Mouse (Mus musculus): ENCODE measurements around the gene Alox12.

- no peak for TF ChIP-seq CTCF (IDR thresholded peaks at IDR 0.05; ENCODE audit: borderline replicate concordance, control insufficient read depth, extremely low read depth, insufficient read depth, low read length, poor library complexity)
- no peak for TF ChIP-seq POLR2A (IDR thresholded peaks at IDR 0.05; ENCODE audit: control insufficient read depth, extremely low read depth, insufficient read depth, low read length, poor library complexity)
Observed at GRCm38 (mm10) chr11:70212896-70213295, 42.3 kb downstream of the Alox12 start.

Data from thymus, adult 2 months (tissue).